Mouse (Mus musculus) liver, adult (tissue): Measurements from ENCODE around the gene St7l.

ENCODE experiments used
- GATA4 ChIP-seq: IDR thresholded peaks from 2 replicates; pipeline ENCODE4 v1.6.1; 2014; ENCODE audit warnings: mild to moderate bottlenecking, low read length; ENCODE audit not compliant: insufficient replicate concordance

The St7l gene

GRCm38 (mm10) chr3:104863786-104864650 lies at the start of gene St7l, which contains the start of gene Capza1:
St7l (plus strand) TSS chr3:104864005.
Capza1 (minus strand) TSS chr3:104864505.
- TF ChIP-seq GATA4 = peak; percentile 24; the same call in 1 of the 2 replicates

DNA sequence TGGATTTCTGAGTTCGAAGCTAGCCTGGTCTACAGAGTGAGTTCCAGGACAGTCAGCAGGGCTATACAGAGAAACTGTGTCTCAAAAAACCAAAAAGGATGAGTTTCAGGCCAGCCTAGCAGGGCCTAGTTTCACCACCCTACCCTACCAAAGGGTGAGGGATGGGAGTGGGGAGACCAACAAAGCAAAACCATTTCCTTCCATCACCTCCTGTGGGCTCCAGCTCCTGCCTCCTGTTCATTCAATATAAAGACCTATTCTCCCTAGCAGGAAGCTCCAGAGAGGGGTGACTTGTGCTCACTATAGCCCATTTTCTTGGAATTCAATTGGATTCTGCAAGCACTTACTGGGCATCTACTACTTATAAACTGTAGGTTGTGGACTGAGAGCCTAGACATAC lies 49.1 kb upstream of the St7l start:
- TF ChIP-seq GATA4 = no peak

GRCm38 (mm10) chr3:104815346-104815745 lies 48.5 kb upstream of the St7l start:
- TF ChIP-seq GATA4 = no peak

DNA sequence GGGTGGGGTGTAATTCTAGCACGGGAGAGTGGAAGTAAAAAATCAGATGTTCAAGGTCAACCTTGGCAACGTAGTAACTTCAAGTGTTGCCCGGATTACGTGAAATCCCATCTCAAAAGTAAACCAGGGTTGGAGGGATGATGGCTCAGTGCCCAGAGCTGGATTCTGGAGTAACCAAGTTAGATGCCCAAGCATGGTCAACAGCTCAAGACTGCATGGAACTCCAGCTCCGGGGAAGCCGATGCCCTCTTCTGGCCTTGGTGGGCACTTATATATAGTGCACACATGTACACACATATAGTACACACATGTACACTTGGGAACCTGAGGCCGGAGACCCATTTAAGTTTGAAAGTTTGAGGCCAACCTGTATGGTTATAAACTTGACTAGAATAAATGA lies 47.7 kb upstream of the St7l start:
- no peak for TF ChIP-seq GATA4

GRCm38 (mm10) chr3:104817481-104817990 lies 46.3 kb upstream of the St7l start:
- no peak for TF ChIP-seq GATA4

GRCm38 (mm10) chr3:104817991-104818748 lies 45.6 kb upstream of the St7l start, which contains the start of gene Mov10:
Mov10 (minus strand) TSS chr3:104818563.
- no peak for TF ChIP-seq GATA4

DNA sequence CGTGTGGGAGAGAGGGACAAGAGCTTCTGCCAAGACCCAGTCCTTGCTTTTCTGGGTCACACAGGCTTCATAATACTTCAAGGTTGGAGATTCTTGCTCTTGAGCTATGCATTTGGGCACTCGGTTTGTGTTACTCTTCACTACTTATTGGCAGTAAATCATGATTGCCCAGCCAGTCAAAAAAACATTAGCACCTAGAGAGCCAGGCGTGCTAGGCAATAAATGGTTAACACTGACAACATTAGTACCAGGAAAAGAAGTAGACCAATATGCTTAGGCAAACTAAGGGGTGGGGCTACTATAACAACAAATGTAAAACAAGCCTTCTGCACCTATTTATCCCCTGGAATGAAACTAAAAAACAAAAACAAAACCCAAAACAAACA lies 45.1 kb upstream of the St7l start:
- no peak for TF ChIP-seq GATA4

- no peak for TF ChIP-seq GATA4
Measured at GRCm38 (mm10) chr3:104820426-104820825, 43.4 kb upstream of the St7l start.

- TF ChIP-seq GATA4 = no peak
Measured at GRCm38 (mm10) chr3:104822413-104822812, 41.4 kb upstream of the St7l start.

DNA sequence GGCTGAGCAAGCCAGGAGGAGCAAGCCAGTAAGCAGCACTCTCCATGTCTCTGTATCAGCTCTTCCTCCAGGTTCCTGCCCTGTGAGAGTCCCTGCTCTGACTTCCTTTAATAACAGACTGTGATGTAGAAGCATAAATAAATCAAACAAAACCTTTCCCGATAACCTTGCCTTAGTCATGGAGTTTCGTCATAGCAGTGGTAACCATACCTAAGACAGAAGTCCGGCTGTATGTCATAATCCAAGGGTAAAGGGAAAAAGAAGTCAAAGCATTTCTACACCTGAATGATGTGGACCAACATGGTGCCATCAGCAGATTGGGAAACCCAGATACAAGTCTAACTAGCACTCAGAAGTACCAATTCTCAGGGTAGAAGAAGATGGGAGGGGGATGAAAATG lies 28.0 kb upstream of the St7l start:
- TF ChIP-seq GATA4 = no peak

DNA sequence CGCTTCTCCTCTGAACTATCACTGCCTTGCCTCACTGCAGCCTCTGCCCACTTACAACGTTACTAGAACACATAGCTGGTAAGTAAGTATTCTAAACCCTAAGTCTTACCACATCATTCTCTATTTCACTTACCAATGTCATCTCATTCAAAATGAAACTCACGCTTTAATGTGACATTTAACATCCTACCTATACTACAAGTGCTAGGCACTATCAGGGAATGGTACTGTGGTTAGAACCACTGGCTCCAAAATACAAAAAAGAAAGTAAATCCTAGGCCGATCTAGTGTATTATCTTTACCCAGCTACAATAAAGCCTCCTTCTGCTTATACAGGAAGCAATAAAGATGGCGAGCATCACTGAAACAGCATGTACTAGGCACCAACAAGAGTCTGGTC lies 22.8 kb upstream of the St7l start:
- TF ChIP-seq GATA4 = no peak

- no peak for TF ChIP-seq GATA4
Measured at GRCm38 (mm10) chr3:104846601-104847000, 17.2 kb upstream of the St7l start.

DNA sequence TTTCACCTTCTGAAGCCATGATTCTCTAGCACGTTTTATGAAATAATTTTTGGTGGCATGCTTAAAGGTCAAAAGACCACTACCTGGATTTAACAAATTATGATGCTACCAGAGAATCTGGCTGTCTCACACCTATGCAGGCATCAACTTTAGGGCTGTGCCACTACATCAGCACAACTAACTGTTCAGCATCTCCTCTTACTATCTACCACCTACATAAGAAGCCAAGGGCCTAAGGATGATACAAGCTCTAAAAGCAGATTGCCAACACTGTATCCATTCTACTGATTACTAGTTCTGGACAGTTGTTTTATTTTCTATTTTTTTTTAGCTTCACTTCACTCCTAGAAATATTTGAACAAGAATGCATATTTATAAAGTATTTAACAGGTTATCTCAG lies 9.3 kb upstream of the St7l start:
- TF ChIP-seq GATA4 = no peak

DNA sequence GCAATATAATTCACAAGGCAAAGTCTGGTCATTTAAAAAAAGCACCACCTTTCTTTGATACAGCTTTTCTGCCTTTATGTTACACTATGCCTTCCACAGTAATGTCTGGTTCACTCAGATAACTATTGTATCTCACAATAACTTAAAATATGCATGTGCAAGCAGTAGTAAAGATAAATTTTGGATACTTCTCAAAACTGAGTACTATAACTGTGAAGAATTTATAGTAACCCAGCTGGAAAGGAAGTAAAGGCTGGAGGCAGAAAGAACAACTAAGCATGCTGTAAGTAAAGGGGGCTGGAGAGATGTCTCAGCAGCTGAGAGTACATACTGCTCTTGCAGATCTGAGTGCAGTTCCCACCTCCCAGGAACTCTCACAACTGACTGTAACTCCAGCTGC lies 8.9 kb upstream of the St7l start:
- no peak for TF ChIP-seq GATA4

- no peak for TF ChIP-seq GATA4
Measured at GRCm38 (mm10) chr3:104856106-104856505, 7.7 kb upstream of the St7l start.

DNA sequence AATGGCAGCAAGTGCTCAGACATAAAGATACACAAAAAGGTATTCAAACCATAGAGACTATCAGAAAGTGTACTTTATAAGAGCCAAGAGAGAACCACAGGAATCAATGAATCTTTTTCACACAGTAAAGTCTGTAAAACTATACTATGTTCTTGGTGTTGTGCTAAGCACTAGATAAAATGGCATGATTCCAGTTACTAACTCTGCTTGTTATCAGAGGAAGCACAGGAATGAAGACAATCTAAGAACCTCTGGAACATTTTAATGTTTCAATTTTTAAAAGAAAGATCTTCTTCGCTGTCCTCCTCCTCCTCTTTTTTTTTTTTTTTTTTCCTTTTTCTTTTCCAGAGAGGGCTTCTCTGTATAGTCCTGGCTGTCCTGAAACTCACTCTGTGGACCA lies 5.2 kb upstream of the St7l start:
- no peak for TF ChIP-seq GATA4

DNA sequence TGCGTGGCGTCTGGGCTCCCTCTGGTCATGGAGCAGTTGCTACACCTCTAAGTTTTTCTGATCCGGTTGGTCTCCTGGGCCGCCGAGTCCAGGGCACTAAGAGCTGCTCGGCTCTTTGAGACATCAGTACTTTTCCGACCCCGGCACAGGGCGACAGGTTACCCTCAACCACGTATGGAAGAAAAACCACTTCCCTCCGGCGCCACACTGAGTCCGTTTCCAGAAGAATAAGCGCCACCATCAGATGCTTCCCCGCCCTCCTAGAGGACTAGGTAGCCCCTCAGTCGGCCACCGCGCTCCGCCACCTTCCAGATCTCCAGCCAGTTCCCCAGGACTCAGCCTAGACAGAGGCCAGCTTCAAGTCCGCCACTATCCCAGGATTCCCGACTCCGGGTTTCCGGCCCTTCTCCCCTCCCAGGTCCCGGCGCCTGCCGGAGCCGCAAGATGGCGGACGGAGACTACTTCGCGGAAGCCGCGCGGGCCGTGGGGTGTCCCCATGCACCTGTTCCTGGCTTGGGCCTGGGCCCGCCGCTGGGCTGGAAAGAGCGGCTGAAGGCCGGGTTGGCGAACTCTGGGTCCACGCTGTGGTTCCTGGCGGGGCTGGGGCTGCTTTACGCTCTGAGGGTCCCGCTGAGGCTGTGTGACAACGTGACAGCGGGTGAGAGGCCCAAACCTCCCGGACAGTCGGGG lies 991 bp downstream of the St7l start:
- TF ChIP-seq GATA4 = no peak
